In the genomic region with DNA sequence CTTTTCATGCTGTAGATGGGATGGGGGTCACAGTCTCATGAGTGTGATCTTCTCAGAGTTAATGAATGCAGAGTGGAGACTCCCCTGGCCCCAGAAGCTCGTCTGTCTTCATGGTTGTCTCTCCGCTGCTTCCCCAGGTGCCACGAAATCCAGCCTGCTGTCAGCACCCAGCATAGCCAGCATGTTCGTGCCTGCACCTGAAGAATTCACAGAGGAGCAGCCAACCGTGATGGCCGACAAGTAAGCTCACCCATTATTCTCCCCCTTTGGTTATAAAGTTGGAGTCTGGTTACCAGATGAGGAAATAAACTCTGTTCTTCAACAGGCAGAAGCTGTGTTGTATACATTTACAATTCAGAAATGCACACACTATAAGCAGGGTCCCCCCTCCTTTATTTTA, we compare ENCODE assay signal across 25 mouse cellular contexts.
"Had no signal": no experiment of that assay in that cellular context is flagged by ENCODE, and none has a peak within 500 bp of the region (broad histone marks: within the 10 kb centered on the region; RNA-seq: fewer than 3 reads in every experiment).

No protein-coding gene starts in this region.

- H3K27ac ChIP-seq: gastrocnemius, adult 2 months; heart, adult 2 months; heart, embryonic 13.5 days; heart, embryonic 15.5 days; hindbrain, embryonic 10.5 days; hindbrain, embryonic 12.5 days; hindbrain, embryonic 14.5 days; intestine, embryonic 15.5 days; kidney, postnatal 0 days; layer of hippocampus, adult 2 months; limb, embryonic 13.5 days; limb, embryonic 15.5 days; liver, embryonic 12.5 days; liver, embryonic 14.5 days had no signal

- H3K9ac ChIP-seq: heart, embryonic 13.5 days; heart, embryonic 15.5 days; hindbrain, embryonic 12.5 days; hindbrain, embryonic 14.5 days; intestine, embryonic 15.5 days; limb, embryonic 13.5 days; limb, embryonic 15.5 days; liver, embryonic 12.5 days; liver, embryonic 14.5 days had no signal

- H3K9me3 ChIP-seq: heart, embryonic 13.5 days; heart, embryonic 15.5 days; hindbrain, embryonic 10.5 days; hindbrain, embryonic 12.5 days; intestine, embryonic 15.5 days; limb, embryonic 13.5 days; limb, embryonic 15.5 days; liver, embryonic 12.5 days had no signal

- H3K4me2 ChIP-seq: heart, embryonic 11.5 days; heart, embryonic 13.5 days; heart, embryonic 15.5 days; hindbrain, embryonic 12.5 days; hindbrain, embryonic 14.5 days; intestine, embryonic 15.5 days; limb, embryonic 13.5 days; limb, embryonic 15.5 days; liver, embryonic 12.5 days had no signal

- H3K36me3 ChIP-seq: heart, embryonic 13.5 days; heart, embryonic 15.5 days; intestine, embryonic 15.5 days; limb, embryonic 13.5 days; limb, embryonic 15.5 days; liver, embryonic 12.5 days had no signal

- H3K27me3 ChIP-seq: heart, embryonic 13.5 days; heart, embryonic 15.5 days; hindbrain, embryonic 12.5 days; intestine, embryonic 15.5 days; limb, embryonic 15.5 days; liver, embryonic 12.5 days had no signal

- ATAC-seq: hindbrain, embryonic 16.5 days; inflammation-experienced regulatory T-cells, adult 6 months; intestine, embryonic 15.5 days; intestine, postnatal 0 days; liver, embryonic 12.5 days had no signal

- H3K4me1 ChIP-seq: heart, embryonic 15.5 days; hindbrain, embryonic 10.5 days; hindbrain, embryonic 12.5 days; intestine, embryonic 15.5 days; limb, embryonic 15.5 days; liver, embryonic 12.5 days had no signal

- H3K4me3 ChIP-seq: gastrocnemius, adult 2 months; heart, adult 2 months; heart, embryonic 13.5 days; heart, embryonic 15.5 days; hindbrain, embryonic 10.5 days; hindbrain, embryonic 12.5 days; intestine, embryonic 15.5 days; layer of hippocampus, adult 2 months; limb, embryonic 13.5 days; limb, embryonic 15.5 days; liver, embryonic 12.5 days had no signal

- DNase-seq: gastrocnemius, adult 2 months; gastrocnemius, postnatal 10 days; gastrocnemius, postnatal 25 days; heart, adult 2 months; heart, postnatal 4 days; kidney, adult 2 months; kidney, adult 9 months; left cerebral cortex, postnatal 4 days; lung, adult 18-20 months had no signal
